Mouse (Mus musculus) limb, embryonic 15.5 days (tissue): ENCODE data around the gene Ccdc144b. TPM values are rescaled to one million over a fixed set of nuclear protein-coding genes. Genes with fewer than 3 reads are reported as not detected.

ENCODE experiments used
- ATAC-seq: fragments of 200-750 bp; cut with Nextera tagmentation; 2 replicates; pipeline ENCODE4 v1.8.0; 2017; ENCODE audit warnings: low read depth, moderate TSS enrichment; ENCODE audit not compliant: insufficient number of reproducible peaks, low FRiP score, low TSS enrichment
- H3K27ac ChIP-seq: fragments of 300-500 bp; sonication (generic); 2 replicates; pipeline ENCODE4 v1.5.1; 2015; ENCODE audit warnings: moderate library complexity, mild to moderate bottlenecking, inconsistent platforms
- H3K27me3 ChIP-seq: fragments of 300-500 bp; sonication (generic); 2 replicates; pipeline ENCODE4 v1.6.1; 2015; ENCODE audit warnings: inconsistent platforms
- H3K36me3 ChIP-seq: fragments of 300-500 bp; sonication (generic); 2 replicates; pipeline ENCODE4 v1.6.1; 2015; ENCODE audit warnings: inconsistent platforms
- H3K4me1 ChIP-seq: fragments of 300-500 bp; sonication (generic); 2 replicates; pipeline ENCODE4 v1.6.1; 2015; ENCODE audit warnings: inconsistent platforms
- H3K4me2 ChIP-seq: fragments of 300-500 bp; sonication (generic); 2 replicates; pipeline ENCODE4 v1.6.1; 2015; ENCODE audit warnings: mild to moderate bottlenecking, inconsistent platforms
- H3K4me3 ChIP-seq: fragments of 300-500 bp; sonication (generic); 2 replicates; pipeline ENCODE4 v1.5.1; 2015; ENCODE audit warnings: mild to moderate bottlenecking, inconsistent platforms
- H3K9ac ChIP-seq: fragments of 300-500 bp; sonication (generic); 2 replicates; pipeline ENCODE4 v1.6.1; 2015; ENCODE audit warnings: inconsistent platforms
- H3K9me3 ChIP-seq: fragments of 300-500 bp; sonication (generic); 2 replicates; pipeline ENCODE4 v1.6.1; 2016; ENCODE audit warnings: inconsistent platforms
- WGBS: fragments of 180-500 bp; shearing (Covaris S2); methylation state at CpG from one replicate; pipeline ENCODE4 v1.1.7; 2015; 5-methylcytosine and 5-hydroxymethylcytosine counted together
- polyA plus RNA-seq: library from polyadenylated mRNA; unstranded; fragments of >200 nt; fragmentation: Nextera tagmentation; extraction: Ambion mirVana; gene quantifications from 2 replicates; pipeline ENCODE4 v1.2.1, GENCODE M21; 2015

Gene Ccdc144b
- polyA plus RNA-seq, 1 experiment from 2014 or later: not detected

- Histone ChIP-seq H3K9ac (no peak overlapping the region), H3K36me3 (no peaks in the 10 kb centered on the region), H3K4me1 (no peaks in the 10 kb centered on the region), H3K27me3 (no peaks in the 10 kb centered on the region), H3K4me2 (no peak overlapping the region), H3K27ac (no peak overlapping the region), H3K9me3 (no peaks in the 10 kb centered on the region), H3K4me3 (no peak overlapping the region)
- ATAC-seq: no peak
- WGBS: 66% methylated on average over 3 of the region's 3 CpGs
Measured at GRCm38 (mm10) chr3:36011239-36011638, 42.1 kb downstream of the Ccdc144b start.

DNA sequence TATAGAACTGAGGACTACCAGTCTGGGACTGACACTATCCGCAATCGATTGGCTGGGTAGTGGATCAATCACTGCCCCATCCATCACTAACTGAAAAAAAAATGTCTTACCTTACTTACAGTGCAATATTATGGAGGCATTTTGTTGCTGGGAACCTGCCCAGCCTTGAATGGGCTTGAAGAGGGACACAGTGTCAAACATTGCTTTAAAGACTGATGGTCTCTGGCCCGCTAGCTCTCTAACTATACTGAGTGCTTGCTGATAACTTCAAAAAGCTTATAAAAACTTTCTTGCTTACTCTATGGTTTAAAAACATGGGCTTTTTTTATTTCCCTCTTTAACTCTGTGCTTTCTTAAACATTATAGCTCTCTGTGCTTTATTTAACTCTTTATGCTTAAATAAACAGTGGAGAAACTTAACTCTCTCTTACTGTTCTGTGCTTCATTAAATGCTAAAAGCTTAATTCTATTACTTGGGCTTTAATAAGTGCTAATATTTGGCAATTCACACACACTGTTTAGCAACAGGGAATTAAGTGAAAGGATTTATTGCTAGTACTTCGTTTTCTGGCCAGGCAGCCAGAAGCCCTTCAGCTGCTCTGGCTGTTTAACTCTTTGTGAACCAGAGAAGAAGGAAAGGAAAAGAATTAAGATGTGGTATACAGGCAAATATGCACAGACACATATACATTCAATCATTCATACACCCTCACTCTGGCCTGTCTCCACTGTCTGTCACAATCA is 44.8 kb downstream of the Ccdc144b start:
- Histone ChIP-seq H3K27ac (no peak overlapping the region), H3K36me3 (no peaks in the 10 kb centered on the region), H3K4me2 (no peak overlapping the region), H3K9ac (no peak overlapping the region), H3K27me3 (no peaks in the 10 kb centered on the region), H3K4me1 (no peaks in the 10 kb centered on the region), H3K4me3 (no peak overlapping the region), H3K9me3 (no peaks in the 10 kb centered on the region)
- 61% methylated on average over 4 of the region's 4 CpGs for WGBS
- ATAC-seq: no peak

- H3K27me3 ChIP-seq: no peaks in the 10 kb centered on the region
- H3K27ac ChIP-seq: no peak overlapping the region
- no peak overlapping the region for H3K4me2 ChIP-seq
- H3K4me3 ChIP-seq: no peak overlapping the region
- H3K4me1 ChIP-seq: peaks cover 3% of the 10 kb centered on the region; the same call in 1 of the 2 replicates
- 33% methylated on average over 4 of the region's 4 CpGs for WGBS
- H3K9me3 ChIP-seq: no peaks in the 10 kb centered on the region
- H3K36me3 ChIP-seq: no peaks in the 10 kb centered on the region
- H3K9ac ChIP-seq: no peak overlapping the region
- no peak for ATAC-seq
Measured at GRCm38 (mm10) chr3:36004028-36004895, 49.1 kb downstream of the Ccdc144b start.

DNA sequence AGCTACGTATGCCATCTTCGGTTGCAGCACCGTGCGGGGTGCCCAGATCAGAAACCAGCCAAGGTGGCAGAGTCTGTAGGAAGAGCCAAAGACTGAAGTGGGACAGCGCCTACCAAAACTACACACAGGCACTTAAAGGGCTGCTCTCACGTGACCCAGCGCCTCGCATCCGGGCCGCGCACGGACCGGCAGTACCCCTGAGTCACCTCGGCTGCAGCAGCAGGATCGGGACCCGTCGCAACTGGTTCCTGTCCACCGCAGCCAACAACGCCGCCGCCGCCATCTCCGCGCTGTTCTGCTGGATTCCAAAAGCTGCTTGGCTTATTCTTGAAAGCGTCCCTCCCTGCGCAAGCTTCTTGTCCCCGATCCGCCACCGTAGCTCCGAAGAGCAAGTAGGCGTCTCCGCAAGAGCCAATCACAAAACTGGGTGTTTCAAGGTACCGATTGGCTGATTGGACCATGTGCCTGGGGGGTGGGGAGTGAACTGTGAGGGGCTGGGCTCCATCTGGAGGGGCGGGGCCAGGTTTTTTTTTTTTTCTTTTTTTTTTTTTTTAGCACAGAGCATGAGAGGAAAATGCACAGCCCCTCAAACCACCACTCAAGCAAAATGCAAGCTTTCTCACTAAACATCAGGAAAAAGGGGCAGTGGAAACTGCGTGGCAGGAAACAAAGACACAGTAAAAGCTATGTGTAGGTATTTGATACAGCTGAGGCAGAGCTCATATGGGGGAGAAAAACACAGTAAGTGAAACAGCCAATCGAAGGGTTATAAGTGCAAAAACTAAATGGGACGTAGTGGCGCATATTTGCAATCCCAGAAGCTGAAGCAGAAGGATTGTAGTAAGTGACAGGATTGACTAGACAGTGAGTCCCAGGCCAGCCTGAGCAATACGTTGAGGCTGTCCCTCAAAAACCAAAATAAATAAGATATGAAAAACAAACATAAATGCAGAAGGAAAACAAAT is 52.8 kb downstream of the Ccdc144b start, which contains the start of gene Mccc1:
TSS of gene Mccc1 (minus strand) at position 404 of the 965 bp plus-strand sequence.
- no peaks in the 10 kb centered on the region for H3K9me3 ChIP-seq
- H3K27me3 ChIP-seq: no peaks in the 10 kb centered on the region
- peak within 1 kb of the TSS; percentile 95 for H3K27ac ChIP-seq
- 3% methylated on average over 39 of the region's 39 CpGs for WGBS
- peak within 1 kb of the TSS; percentile 79 for H3K4me3 ChIP-seq
- peak within 1 kb of the TSS; percentile 76 for H3K9ac ChIP-seq
- peak within 1 kb of the TSS; percentile 51 for H3K4me2 ChIP-seq
- H3K4me1 ChIP-seq: peaks cover 4% of the 10 kb centered on the region; the same call in 1 of the 2 replicates
- H3K36me3 ChIP-seq: 0 out of 2 replicates have a peak, but pooled peaks cover 2% of the 10 kb centered on the region
- peak; percentile 99 for ATAC-seq

GRCm38 (mm10) chr3:35994552-35995531 is 58.5 kb downstream of the Ccdc144b start:
- Histone ChIP-seq H3K9me3 (no peaks in the 10 kb centered on the region), H3K4me1 (peaks cover 4% of the 10 kb centered on the region; the same call in 1 of the 2 replicates), H3K4me2 (no peak overlapping the region), H3K27me3 (no peaks in the 10 kb centered on the region), H3K36me3 (peaks cover 28% of the 10 kb centered on the region; the same call in 1 of the 2 replicates), H3K27ac (no peak overlapping the region), H3K4me3 (no peak overlapping the region), H3K9ac (no peak overlapping the region)
- 66% methylated on average over 11 of the region's 11 CpGs for WGBS
- ATAC-seq: no peak

GRCm38 (mm10) chr3:35990715-35991114 is 62.6 kb downstream of the Ccdc144b start:
- no peak overlapping the region for H3K27ac ChIP-seq
- H3K4me1 ChIP-seq: no peaks in the 10 kb centered on the region
- H3K4me2 ChIP-seq: no peak overlapping the region
- H3K9ac ChIP-seq: no peak overlapping the region
- H3K9me3 ChIP-seq: no peaks in the 10 kb centered on the region
- WGBS: 81% methylated on average over 7 of the region's 7 CpGs
- H3K27me3 ChIP-seq: no peaks in the 10 kb centered on the region
- H3K36me3 ChIP-seq: peaks cover 64% of the 10 kb centered on the region
- ATAC-seq: no peak
- H3K4me3 ChIP-seq: no peak overlapping the region

DNA sequence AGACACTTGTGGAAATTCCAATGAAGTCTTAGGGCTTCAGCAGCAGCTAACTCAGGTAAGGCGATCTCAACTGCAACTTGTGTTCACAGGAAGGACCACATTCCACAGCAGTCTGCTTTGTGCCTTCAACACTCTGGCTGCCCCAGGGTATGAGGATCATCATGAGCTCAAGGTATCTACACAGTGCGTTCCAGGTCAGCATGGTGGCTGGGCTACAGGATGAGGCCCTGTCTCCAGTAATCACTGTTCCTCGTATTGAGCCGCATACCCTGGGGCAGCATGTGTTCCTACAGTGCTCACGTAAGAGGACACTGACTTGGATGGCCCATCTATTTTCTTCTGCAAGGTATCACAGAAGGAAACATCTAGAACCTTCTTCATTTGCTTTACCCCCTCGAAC is 65.3 kb downstream of the Ccdc144b start:
- H3K4me3 ChIP-seq: no peak overlapping the region
- no peak overlapping the region for H3K4me2 ChIP-seq
- no peak overlapping the region for H3K27ac ChIP-seq
- H3K9me3 ChIP-seq: no peaks in the 10 kb centered on the region
- peaks cover 61% of the 10 kb centered on the region for H3K36me3 ChIP-seq
- no peaks in the 10 kb centered on the region for H3K27me3 ChIP-seq
- WGBS: 81% methylated on average over 6 of the region's 6 CpGs
- no peak overlapping the region for H3K9ac ChIP-seq
- no peak for ATAC-seq
- no peaks in the 10 kb centered on the region for H3K4me1 ChIP-seq

DNA sequence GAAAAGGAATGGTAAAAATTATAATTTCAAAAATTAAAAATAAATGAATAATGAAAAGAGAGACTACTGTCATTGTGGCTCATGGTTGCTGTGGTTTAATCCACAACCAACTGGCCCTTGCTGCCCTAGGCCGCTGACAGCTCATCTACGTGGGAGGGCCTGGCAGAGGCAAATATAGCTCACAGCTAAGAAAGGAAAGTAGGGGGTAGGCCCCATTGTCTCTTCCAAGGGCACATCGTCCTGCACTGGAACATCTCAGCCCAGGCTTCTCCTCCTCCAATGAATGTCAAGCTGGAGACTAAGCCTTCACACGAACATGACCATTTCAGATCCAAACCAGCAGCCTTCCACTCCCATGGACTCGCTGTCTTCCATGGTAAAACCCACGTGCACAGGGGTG is 67.1 kb downstream of the Ccdc144b start:
- Histone ChIP-seq H3K4me2 (no peak overlapping the region), H3K9ac (no peak overlapping the region), H3K27ac (no peak overlapping the region), H3K36me3 (peaks cover 63% of the 10 kb centered on the region), H3K4me1 (no peaks in the 10 kb centered on the region), H3K27me3 (no peaks in the 10 kb centered on the region), H3K9me3 (no peaks in the 10 kb centered on the region), H3K4me3 (no peak overlapping the region)
- no peak for ATAC-seq
- WGBS: 89% methylated on average over 6 of the region's 6 CpGs

DNA sequence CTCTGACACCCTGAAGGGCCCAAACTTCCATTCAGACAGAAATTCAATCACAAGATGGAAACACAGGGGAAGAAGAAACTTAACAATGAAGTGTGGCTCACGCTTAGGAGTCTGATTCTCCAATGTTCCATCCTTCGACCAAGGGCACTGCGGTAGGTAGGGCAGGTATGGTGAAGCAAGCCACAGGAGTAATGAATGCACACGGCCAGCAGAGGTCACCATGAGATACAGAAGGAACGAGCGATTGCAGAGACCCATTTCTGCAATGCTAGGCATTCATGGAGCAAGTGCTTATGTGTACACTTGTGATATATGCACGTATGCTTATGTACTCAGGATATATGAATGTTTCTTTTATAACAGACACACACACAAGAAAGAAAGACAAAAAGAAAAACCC is 79.8 kb downstream of the Ccdc144b start:
- Histone ChIP-seq H3K27me3 (no peaks in the 10 kb centered on the region), H3K36me3 (peaks cover 49% of the 10 kb centered on the region), H3K4me2 (no peak overlapping the region), H3K9me3 (no peaks in the 10 kb centered on the region), H3K27ac (no peak overlapping the region), H3K4me3 (no peak overlapping the region), H3K4me1 (no peaks in the 10 kb centered on the region), H3K9ac (no peak overlapping the region)
- WGBS: 72% methylated on average over 7 of the region's 7 CpGs
- ATAC-seq: no peak

DNA sequence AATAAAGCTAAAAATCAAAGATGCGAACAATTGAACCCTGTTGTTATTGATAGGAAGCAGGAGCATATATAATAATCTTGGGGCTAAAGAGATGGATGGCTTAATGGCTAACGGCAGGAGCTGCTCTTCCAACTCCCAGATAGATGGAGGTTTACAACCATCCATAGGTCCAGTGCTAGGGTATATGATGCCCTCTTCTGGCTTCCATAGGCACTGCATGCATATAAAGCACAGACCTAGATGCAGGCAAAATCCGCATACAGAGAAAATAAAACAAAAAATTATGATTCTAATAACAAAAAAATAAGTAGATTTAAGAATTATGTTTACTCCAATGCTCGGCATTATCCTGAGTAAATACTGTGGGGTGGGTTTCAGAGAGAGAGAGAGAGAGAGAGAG is 80.4 kb downstream of the Ccdc144b start:
- H3K4me3 ChIP-seq: no peak overlapping the region
- H3K9ac ChIP-seq: no peak overlapping the region
- no peak overlapping the region for H3K27ac ChIP-seq
- H3K9me3 ChIP-seq: no peaks in the 10 kb centered on the region
- no peaks in the 10 kb centered on the region for H3K27me3 ChIP-seq
- no peak for ATAC-seq
- H3K4me2 ChIP-seq: no peak overlapping the region
- H3K4me1 ChIP-seq: no peaks in the 10 kb centered on the region
- WGBS: 79% methylated on average over 4 of the region's 4 CpGs
- peaks cover 53% of the 10 kb centered on the region for H3K36me3 ChIP-seq
